Comparison of ENCODE assay signal across 8 mouse cellular contexts in genomic region chr9:101033761-101034447, GRCm38 (mm10). TPM values are rescaled to one million over a fixed set of nuclear protein-coding genes. Genes with fewer than 3 reads are reported as not detected.
A peak's percentile ranks its signal among the peaks of the same experiment; 100 is the strongest.
DNase-seq lines count a peak whose midpoint lies in the region; ATAC-seq and TF ChIP-seq lines count a peak whose summit lies in the region.

No protein-coding gene starts in this region.

- peaks cover 13% of the 10 kb centered on the region for H3K4me1 ChIP-seq in heart, embryonic 13.5 days
- peaks cover 49% of the 10 kb centered on the region for H3K4me1 ChIP-seq in liver, embryonic 15.5 days (replicated peaks)

- H3K27me3 ChIP-seq in heart, embryonic 13.5 days (replicated peaks), result no peaks in the 10 kb centered on the region
- no peaks in the 10 kb centered on the region for H3K27me3 ChIP-seq in liver, embryonic 15.5 days

- intact Hi-C loops in left cerebral cortex, adult 2 months (cut with DNase I), result loop anchor here (2.0 to 5.0 kb wide), 3 partner anchors 39 to 389 kb away; no protein-coding TSS in a partner anchor
- intact Hi-C loops in left cerebral cortex, postnatal 14 days (cut with DNase I), result loop anchor here (1.0 kb wide), 1 partner anchor 40 kb away; the partner anchor contains the start of gene Msl2

- H3K4me2 ChIP-seq in heart, embryonic 13.5 days, result peak overlapping the region; percentile 74
- peak overlapping the region; percentile 93 for H3K4me2 ChIP-seq in liver, embryonic 15.5 days

- no peak for ATAC-seq in heart, embryonic 13.5 days (ENCODE audit: extremely low read depth, insufficient number of reproducible peaks, low FRiP score, low TSS enrichment)
- no peak for ATAC-seq in liver, embryonic 15.5 days (ENCODE audit: insufficient read depth)
- no peak for ATAC-seq in megakaryocyte-erythroid progenitor cell, adult 5-6 weeks (replicated peaks; ENCODE audit: low FRiP score, low TSS enrichment, poor library complexity, severe bottlenecking)

- DNase-seq in left cerebral cortex, adult 2 months (ENCODE audit: extremely low spot score in 1 of 2, low spot score in 2 of 2), result no peak
- DNase-seq in left cerebral cortex, postnatal 14 days (ENCODE audit: low spot score in 2 of 2), result no peak
- peak; percentile 31 for DNase-seq in cerebellum, adult 9-10 months
- no peak for DNase-seq in ovary, postnatal 36 days (ENCODE audit: low spot score)
- no peak for DNase-seq in spleen, postnatal 4 days (ENCODE audit: low spot score in 2 of 2)

- WGBS in heart, embryonic 13.5 days, result 6% methylated on average over 14 of the region's 14 CpGs
- WGBS in liver, embryonic 15.5 days (ENCODE audit: insufficient replicate concordance), result 4% methylated on average over 14 of the region's 14 CpGs

- peak overlapping the region; percentile 65 for H3K4me3 ChIP-seq in left cerebral cortex, adult 2 months
- peak overlapping the region; percentile 61 for H3K4me3 ChIP-seq in heart, embryonic 13.5 days
- peak overlapping the region; percentile 80 for H3K4me3 ChIP-seq in liver, embryonic 15.5 days (replicated peaks)

- TF ChIP-seq CTCF in left cerebral cortex, adult 2 months (IDR thresholded peaks at IDR 0.05), result no peak

- peaks cover 22% of the 10 kb centered on the region for H3K36me3 ChIP-seq in heart, embryonic 13.5 days
- H3K36me3 ChIP-seq in liver, embryonic 15.5 days (replicated peaks), result 0 out of 2 replicates have a peak, but pooled peaks cover 3% of the 10 kb centered on the region

- H3K9ac ChIP-seq in heart, embryonic 13.5 days, result peak overlapping the region; percentile 86
- H3K9ac ChIP-seq in liver, embryonic 15.5 days, result peak overlapping the region; percentile 61

- H3K27ac ChIP-seq in left cerebral cortex, adult 2 months, result peak overlapping the region; percentile 100
- peak overlapping the region; percentile 96 for H3K27ac ChIP-seq in heart, embryonic 13.5 days (replicated peaks)
- H3K27ac ChIP-seq in liver, embryonic 15.5 days (replicated peaks), result peak overlapping the region; percentile 90

- H3K9me3 ChIP-seq in heart, embryonic 13.5 days, result no peaks in the 10 kb centered on the region
- H3K9me3 ChIP-seq in liver, embryonic 15.5 days (replicated peaks), result no peaks in the 10 kb centered on the region

RNA-seq across cellular contexts. Expression of gene Pccb, which starts 0.8 kb away (rescaled TPM):
- 10 to 100 TPM; 38.0 to 38.7 TPM for total RNA-seq in left cerebral cortex, adult 2 months (2021)
- total RNA-seq in left cerebral cortex, postnatal 14 days (2021), result 10 to 100 TPM; 46.1 to 50.8 TPM
- 20.3 and 23.2 TPM in 2 replicates for polyA plus RNA-seq in heart, embryonic 13.5 days (2015; fragmentation: Nextera tagmentation; extraction: Ambion mirVana)
- polyA plus RNA-seq in liver, embryonic 15.5 days (2015; fragmentation: Nextera tagmentation; extraction: Ambion mirVana), result 7.5 and 8.4 TPM in 2 replicates
- 27.7 and 37.8 TPM in 2 replicates for total RNA-seq in megakaryocyte-erythroid progenitor cell, adult 5-6 weeks (2014; fragmentation: Nextera tagmentation)
- total RNA-seq in megakaryocyte-erythroid progenitor cell, adult 5-6 weeks (2017), result 23.4 and 33.2 TPM in 2 replicates

RNA-seq across cellular contexts. Expression of gene Msl2, which starts 40.0 kb away (rescaled TPM):
- total RNA-seq in left cerebral cortex, adult 2 months (2021), result 10 to 100 TPM; 61.7 to 64.5 TPM
- 10 to 100 TPM; 54.8 to 59.7 TPM for total RNA-seq in left cerebral cortex, postnatal 14 days (2021)
- polyA plus RNA-seq in heart, embryonic 13.5 days (2015; fragmentation: Nextera tagmentation; extraction: Ambion mirVana), result 2.6 and 2.8 TPM in 2 replicates
- polyA plus RNA-seq in liver, embryonic 15.5 days (2015; fragmentation: Nextera tagmentation; extraction: Ambion mirVana), result 2.2 and 2.4 TPM in 2 replicates
- 50.4 and 86.2 TPM in 2 replicates for total RNA-seq in megakaryocyte-erythroid progenitor cell, adult 5-6 weeks (2014; fragmentation: Nextera tagmentation)
- total RNA-seq in megakaryocyte-erythroid progenitor cell, adult 5-6 weeks (2017), result 50.3 and 52.2 TPM in 2 replicates
